Comparison of ENCODE assay signal across 9 mouse cellular contexts in genomic region chr17:86961301-86961841, GRCm38 (mm10). TPM values are rescaled to one million over a fixed set of nuclear protein-coding genes. Genes with fewer than 3 reads are reported as not detected.
A peak's percentile ranks its signal among the peaks of the same experiment; 100 is the strongest.
DNase-seq lines count a peak whose midpoint lies in the region; ATAC-seq and TF ChIP-seq lines count a peak whose summit lies in the region.
"Had no signal": no experiment of that assay in that cellular context is flagged by ENCODE, and none has a peak within 500 bp of the region (broad histone marks: within the 10 kb centered on the region; RNA-seq: fewer than 3 reads in every experiment).

No protein-coding gene starts in this region.

- TF ChIP-seq POLR2A in thymus, adult 2 months (IDR thresholded peaks at IDR 0.05; ENCODE audit: control insufficient read depth, extremely low read depth, insufficient read depth, low read length, poor library complexity) = no peak

- no peaks in the 10 kb centered on the region for H3K27me3 ChIP-seq in hindbrain, embryonic 13.5 days
- no peaks in the 10 kb centered on the region for H3K27me3 ChIP-seq in hindbrain, embryonic 12.5 days
- H3K27me3 ChIP-seq in kidney, embryonic 14.5 days (ENCODE audit: control insufficient read depth, insufficient read depth, low read length) = no peaks in the 10 kb centered on the region
- 0 out of 2 replicates have a peak, but pooled peaks cover 3% of the 10 kb centered on the region for H3K27me3 ChIP-seq in thymus, adult 2 months (ENCODE audit: control insufficient read depth, insufficient read depth, low read length)

- H3K9ac ChIP-seq in hindbrain, embryonic 13.5 days = 0 out of 2 replicates have a peak overlapping the region, but pooled peaks have one; percentile 90
- H3K9ac ChIP-seq in hindbrain, embryonic 12.5 days = no peak overlapping the region
- no peak overlapping the region for H3K9ac ChIP-seq in kidney, embryonic 14.5 days (ENCODE audit: low read depth, low read length)

- H3K4me1 ChIP-seq in hindbrain, embryonic 13.5 days (replicated peaks) = peaks cover 48% of the 10 kb centered on the region
- H3K4me1 ChIP-seq in hindbrain, embryonic 12.5 days = peaks cover 36% of the 10 kb centered on the region
- peaks cover 27% of the 10 kb centered on the region; the same call in 1 of the 2 replicates for H3K4me1 ChIP-seq in kidney, embryonic 14.5 days (ENCODE audit: control insufficient read depth, insufficient read depth, low read length)
- peaks cover 21% of the 10 kb centered on the region for H3K4me1 ChIP-seq in thymus, adult 2 months (replicated peaks; ENCODE audit: control insufficient read depth, insufficient read depth, low read length)

- H3K4me3 ChIP-seq in hindbrain, embryonic 13.5 days = no peak overlapping the region
- H3K4me3 ChIP-seq in hindbrain, embryonic 12.5 days = no peak overlapping the region
- no peak overlapping the region for H3K4me3 ChIP-seq in kidney, embryonic 14.5 days (ENCODE audit: low read length)
- H3K4me3 ChIP-seq in thymus, adult 2 months (ENCODE audit: control insufficient read depth, insufficient read depth, low read length) = no peak overlapping the region

- no peak for TF ChIP-seq CTCF in thymus, adult 2 months (IDR thresholded peaks at IDR 0.05; ENCODE audit: borderline replicate concordance, control insufficient read depth, extremely low read depth, insufficient read depth, low read length, poor library complexity)

- peak; percentile 76 for DNase-seq in adrenal gland, postnatal 14 days
- peak; percentile 81 to 82 for DNase-seq in heart, adult 18-20 months
- DNase-seq in ovary, postnatal 36 days (ENCODE audit: low spot score) = no peak
- DNase-seq in thymus, adult 2 months = no peak

- H3K4me2 ChIP-seq in hindbrain, embryonic 13.5 days = peak overlapping the region; percentile 81; the same call in 1 of the 2 replicates
- no peak overlapping the region for H3K4me2 ChIP-seq in hindbrain, embryonic 12.5 days (replicated peaks)
- H3K4me2 ChIP-seq in kidney, embryonic 14.5 days (replicated peaks; ENCODE audit: low read depth, low read length) = no peak overlapping the region

- H3K9me3 ChIP-seq in hindbrain, embryonic 13.5 days = no peaks in the 10 kb centered on the region
- H3K9me3 ChIP-seq in hindbrain, embryonic 12.5 days (replicated peaks) = no peaks in the 10 kb centered on the region
- no peaks in the 10 kb centered on the region for H3K9me3 ChIP-seq in kidney, embryonic 14.5 days (ENCODE audit: control insufficient read depth, low read length)

- no peak for ATAC-seq in hindbrain, embryonic 13.5 days (ENCODE audit: low FRiP score)
- no peak for ATAC-seq in hindbrain, embryonic 12.5 days (ENCODE audit: low FRiP score)
- ATAC-seq in kidney, embryonic 14.5 days (ENCODE audit: low FRiP score, low TSS enrichment) = no peak
- peak; percentile 21; the same call in 1 of the 2 replicates for ATAC-seq in monocyte, adult 5-6 weeks (replicated peaks; ENCODE audit: insufficient number of reproducible peaks, low FRiP score, low TSS enrichment, poor library complexity, severe bottlenecking)

- 64% methylated on average over 8 of the region's 8 CpGs for WGBS in hindbrain, embryonic 13.5 days
- WGBS in hindbrain, embryonic 12.5 days = 65% methylated on average over 8 of the region's 8 CpGs
- WGBS in kidney, embryonic 14.5 days = 56% methylated on average over 8 of the region's 8 CpGs
- 63% methylated on average over 8 of the region's 8 CpGs for WGBS in thymus, adult 2 months

- no peaks in the 10 kb centered on the region for H3K36me3 ChIP-seq in hindbrain, embryonic 13.5 days
- H3K36me3 ChIP-seq in hindbrain, embryonic 12.5 days = no peaks in the 10 kb centered on the region
- no peaks in the 10 kb centered on the region for H3K36me3 ChIP-seq in kidney, embryonic 14.5 days (ENCODE audit: control insufficient read depth, insufficient read depth, low read length)
- no peaks in the 10 kb centered on the region for H3K36me3 ChIP-seq in thymus, adult 2 months (ENCODE audit: control insufficient read depth, insufficient read depth, low read length)

- no peak overlapping the region for H3K27ac ChIP-seq in hindbrain, embryonic 13.5 days
- no peak overlapping the region for H3K27ac ChIP-seq in hindbrain, embryonic 12.5 days
- peak overlapping the region; percentile 89; the same call in 1 of the 2 replicates for H3K27ac ChIP-seq in kidney, embryonic 14.5 days (ENCODE audit: low read depth, low read length)
- no peak overlapping the region for H3K27ac ChIP-seq in thymus, adult 2 months (ENCODE audit: control insufficient read depth, insufficient read depth, low read length)

RNA-seq across cellular contexts. Expression of gene Rhoq, which starts 1.5 kb away (rescaled TPM):
- 6.2 and 6.9 TPM in 2 replicates for polyA plus RNA-seq in hindbrain, embryonic 13.5 days (2015; fragmentation: Nextera tagmentation; extraction: Ambion mirVana)
- polyA plus RNA-seq in hindbrain, embryonic 12.5 days (2016; fragmentation: Nextera tagmentation; extraction: Ambion mirVana) = 16.3 and 19.2 TPM in 2 replicates
- total RNA-seq in adrenal gland, postnatal 14 days (2021) = 89.9 and 90.8 TPM in 2 replicates
- 100 to 1,000 TPM; 116 to 125 TPM for total RNA-seq in heart, adult 18-20 months (2021)
- polyA plus RNA-seq in kidney, embryonic 14.5 days (2014; fragmentation: Nextera tagmentation; extraction: Ambion mirVana) = 19.5 and 22.4 TPM in 2 replicates
- total RNA-seq in monocyte, adult 5-6 weeks (2017) = 56.4 to 70.3 TPM (median 57.8 TPM) in 3 replicates
- polyA plus RNA-seq in thymus, adult 2 months (2012; rRNA removed) = 11.5 and 14.5 TPM in 2 replicates

RNA-seq across cellular contexts. Expression of gene Atp6v1e2, which starts 13.7 kb away (rescaled TPM):
- polyA plus RNA-seq in hindbrain, embryonic 13.5 days (2015; fragmentation: Nextera tagmentation; extraction: Ambion mirVana) = not detected in 2 replicates
- polyA plus RNA-seq in hindbrain, embryonic 12.5 days (2016; fragmentation: Nextera tagmentation; extraction: Ambion mirVana) = not detected in 2 replicates
- total RNA-seq in adrenal gland, postnatal 14 days (2021) = not detected in 2 replicates
- not detected for total RNA-seq in heart, adult 18-20 months (2021)
- not detected in 2 replicates for polyA plus RNA-seq in kidney, embryonic 14.5 days (2014; fragmentation: Nextera tagmentation; extraction: Ambion mirVana)
- not detected in 3 replicates for total RNA-seq in monocyte, adult 5-6 weeks (2017)
- polyA plus RNA-seq in thymus, adult 2 months (2012; rRNA removed) = not detected in 2 replicates
- total RNA-seq: hematopoietic stem cell, adult 5-6 weeks had no signal

RNA-seq across cellular contexts. Expression of gene Tmem247, which starts 44.2 kb away (rescaled TPM):
- not detected in 2 replicates for polyA plus RNA-seq in hindbrain, embryonic 13.5 days (2015; fragmentation: Nextera tagmentation; extraction: Ambion mirVana)
- not detected in 2 replicates for polyA plus RNA-seq in hindbrain, embryonic 12.5 days (2016; fragmentation: Nextera tagmentation; extraction: Ambion mirVana)
- total RNA-seq in adrenal gland, postnatal 14 days (2021) = not detected in 2 replicates
- total RNA-seq in heart, adult 18-20 months (2021) = not detected
- polyA plus RNA-seq in kidney, embryonic 14.5 days (2014; fragmentation: Nextera tagmentation; extraction: Ambion mirVana) = not detected in 2 replicates
- not detected in 3 replicates for total RNA-seq in monocyte, adult 5-6 weeks (2017)
- polyA plus RNA-seq in thymus, adult 2 months (2012; rRNA removed) = 0.19 TPM in 1 of 2 replicates, not detected in the other
- total RNA-seq: hematopoietic stem cell, adult 5-6 weeks had no signal

Comparison
In these comparisons a context has a peak if more than half of its experiments do, and no peak if none do; other contexts are left out.
1. DNase-seq: peak in adrenal gland, postnatal 14 days (single experiment) and heart, adult 18-20 months (2 of 2); none in ovary, postnatal 36 days (single experiment) and thymus, adult 2 months (single experiment).